Mouse (Mus musculus) left cerebral cortex, postnatal 14 days (tissue): ENCODE measurements around the gene Scn3b. TPM values are rescaled to one million over a fixed set of nuclear protein-coding genes. Genes with fewer than 3 reads are reported as not detected.

ENCODE experiments used
- DNase-seq, 2 experiments: peaks; one replicate each; pipeline ENCODE4 v3.0.0; 2021 to 2022; ENCODE audit warnings: low spot score in 2 of 2, mixed read lengths in 1 of 2
- intact Hi-C: fragments of 180-260 bp; cut with DNase I; formaldehyde crosslinking; loops from one replicate; pipeline ENCODE4 v1.15.1; 2025
- total RNA-seq, 2 experiments: library from RNA; stranded (reverse); gene quantifications; 2 replicates each; pipeline ENCODE4 v1.2.3; 2021

Gene Scn3b
- total RNA-seq, 2 experiments from 2014 or later, result 112 to 124 TPM

GRCm38 (mm10) chr9:40331411-40332286, 62.6 kb downstream of the Scn3b start:
- peak in 1 of 2 experiments; percentile 7 for DNase-seq
- intact Hi-C loops, result no loop called here

GRCm38 (mm10) chr9:40332326-40332725, 63.3 kb downstream of the Scn3b start:
- peak in 1 of 2 experiments; percentile 31 for DNase-seq
- intact Hi-C loops, result no loop called here

GRCm38 (mm10) chr9:40332731-40333648, 64.0 kb downstream of the Scn3b start:
- no peak for DNase-seq
- intact Hi-C loops, result no loop called here

GRCm38 (mm10) chr9:40333649-40334396, 64.8 kb downstream of the Scn3b start:
- DNase-seq, result peak; percentile 84 to 86
- intact Hi-C loops, result loop anchor here (2.0 kb wide), 1 partner anchor 59 kb away; no protein-coding TSS in a partner anchor

GRCm38 (mm10) chr9:40334617-40335016, 65.6 kb downstream of the Scn3b start:
- no peak for DNase-seq
- intact Hi-C loops, result loop anchor here (2.0 kb wide), 1 partner anchor 58 kb away; no protein-coding TSS in a partner anchor

GRCm38 (mm10) chr9:40336701-40337100, 67.7 kb downstream of the Scn3b start:
- intact Hi-C loops, result no loop called here

GRCm38 (mm10) chr9:40337131-40337820, 68.3 kb downstream of the Scn3b start:
- DNase-seq, result no peak
- intact Hi-C loops, result no loop called here

More at GRCm38 (mm10) chr9:40336701-40337100, 67.7 kb downstream of the Scn3b start:
- DNase-seq, result peak; percentile 49 to 50

- peak in 1 of 2 experiments; percentile 57 for DNase-seq
- intact Hi-C loops, result no loop called here
Observed at GRCm38 (mm10) chr9:40339578-40339977, 70.6 kb downstream of the Scn3b start.

Other genes starting within 250 kb of the Scn3b start
- not detected for gene Olfr981, start 247.8 kb upstream of the Scn3b start, total RNA-seq
- gene Olfr982, start 195.4 kb upstream of the Scn3b start, total RNA-seq, result not detected
- gene Olfr983, start 175.6 kb upstream of the Scn3b start, total RNA-seq, result not detected
- under 1 TPM in 1 of 2 experiments, not detected in 1; 0.07 TPM for gene Olfr984, start 155.0 kb upstream of the Scn3b start, total RNA-seq
- gene Olfr985, start 139.0 kb upstream of the Scn3b start, total RNA-seq, result not detected
- gene Tmem225, start 121.1 kb upstream of the Scn3b start, total RNA-seq, result not detected
- under 1 TPM in 1 of 2 experiments, not detected in 1; 0.13 TPM for gene Olfr986, start 88.3 kb upstream of the Scn3b start, total RNA-seq
- 1 to 10 TPM; 2.3 to 2.5 TPM for gene Zfp202, start 76.9 kb upstream of the Scn3b start, total RNA-seq